Mouse (Mus musculus) ES-Bruce4 (cell line): ENCODE results near the gene Tmem135.

ENCODE experiments used
- CTCF ChIP-seq: IDR thresholded peaks from one replicate; pipeline ENCODE4 v1.8.1; 2011; ENCODE audit warnings: low read depth, low read length
- EP300 ChIP-seq: IDR thresholded peaks from 2 replicates; pipeline ENCODE4 v1.6.1; 2011; ENCODE audit warnings: low read depth, low read length; ENCODE audit not compliant: insufficient read depth

- TF ChIP-seq CTCF: no peak
- no peak for TF ChIP-seq EP300
Observed at GRCm38 (mm10) chr7:89425803-89426725, 22.0 kb upstream of the Tmem135 start.
